Mouse (Mus musculus): ENCODE results near the gene Skp1a.

DNA sequence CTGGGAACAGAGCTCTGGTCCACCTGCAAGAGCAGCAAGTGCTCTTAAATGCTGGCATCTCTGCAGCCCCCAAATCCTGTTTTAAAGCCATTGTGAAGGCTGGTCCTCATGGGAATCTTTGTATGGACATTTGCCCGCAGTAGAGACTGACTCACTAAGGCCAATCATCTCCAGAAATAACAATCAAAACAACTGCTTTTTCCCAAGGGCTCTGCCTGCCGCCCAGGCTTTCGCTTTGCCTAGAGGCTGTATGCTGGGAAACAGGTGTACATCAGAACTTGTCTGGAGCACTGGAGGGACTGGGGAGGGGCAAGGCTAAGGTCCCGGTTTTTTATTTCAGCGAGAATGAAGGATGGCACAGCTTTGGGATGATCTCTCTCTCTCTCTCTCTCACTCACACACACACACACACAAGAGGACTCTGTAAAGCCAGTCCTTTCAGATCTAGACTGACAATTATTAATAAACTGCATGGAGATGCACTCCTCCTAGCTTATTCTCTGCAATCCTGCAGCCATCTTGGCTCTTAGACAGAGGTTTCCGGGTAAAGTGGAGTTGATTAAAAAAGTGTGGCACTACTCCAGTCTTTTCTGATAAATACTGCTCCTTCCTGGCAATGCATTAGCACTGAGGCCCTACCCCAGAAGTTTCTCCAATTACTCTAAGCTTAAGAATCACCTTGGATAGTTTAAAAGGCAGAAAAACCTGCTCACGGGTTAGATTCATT lies 2.9 kb upstream of the Skp1a start:
- TF ChIP-seq MAFK (IDR thresholded peaks at IDR 0.05; ENCODE audit: insufficient read depth, low read depth, low read length) (no peak), ZNF384 (IDR thresholded peaks at IDR 0.05; ENCODE audit: low read depth, low read length) (no peak), ZC3H11A (IDR thresholded peaks at IDR 0.05; ENCODE audit: borderline replicate concordance, low read depth, low read length) (no peak)
